Mouse (Mus musculus): Measurements from ENCODE around the gene Glipr1. TPM values are rescaled to one million over a fixed set of nuclear protein-coding genes. Genes with fewer than 3 reads are reported as not detected.
"Not testable (repeated sequence)": the region's sequence is repeated elsewhere in the genome, so short reads cannot be mapped to it uniquely, and the experiment has no call there.

Gene Glipr1
- 0.99 and 1.3 TPM in 2 replicates for polyA plus RNA-seq (2014; fragmentation: Nextera tagmentation; extraction: Ambion mirVana)

GRCm38 (mm10) chr10:112002544-112003215 lies at the start of gene Glipr1:
Gene Glipr1, minus strand, starts transcription at chr10:112002631.
- H3K4me2 ChIP-seq (replicated peaks; ENCODE audit: low read depth, low read length), result no peak within 1 kb of the TSS
- no peak within 1 kb of the TSS for H3K27ac ChIP-seq (ENCODE audit: low read depth, low read length)
- WGBS, result 66% methylated on average over 9 of the region's 9 CpGs
- H3K9me3 ChIP-seq (ENCODE audit: control insufficient read depth, low read length), result no peaks in the 10 kb centered on the region
- no peaks in the 10 kb centered on the region for H3K4me1 ChIP-seq (ENCODE audit: control insufficient read depth, insufficient read depth, low read length)
- no peaks in the 10 kb centered on the region for H3K27me3 ChIP-seq (ENCODE audit: control insufficient read depth, insufficient read depth, low read length)
- H3K36me3 ChIP-seq (ENCODE audit: control insufficient read depth, insufficient read depth, low read length), result no peaks in the 10 kb centered on the region
- no peak for ATAC-seq (ENCODE audit: low FRiP score, low TSS enrichment)
- no peak within 1 kb of the TSS for H3K9ac ChIP-seq (ENCODE audit: low read depth, low read length)
- no peak within 1 kb of the TSS for H3K4me3 ChIP-seq (ENCODE audit: low read length)

DNA sequence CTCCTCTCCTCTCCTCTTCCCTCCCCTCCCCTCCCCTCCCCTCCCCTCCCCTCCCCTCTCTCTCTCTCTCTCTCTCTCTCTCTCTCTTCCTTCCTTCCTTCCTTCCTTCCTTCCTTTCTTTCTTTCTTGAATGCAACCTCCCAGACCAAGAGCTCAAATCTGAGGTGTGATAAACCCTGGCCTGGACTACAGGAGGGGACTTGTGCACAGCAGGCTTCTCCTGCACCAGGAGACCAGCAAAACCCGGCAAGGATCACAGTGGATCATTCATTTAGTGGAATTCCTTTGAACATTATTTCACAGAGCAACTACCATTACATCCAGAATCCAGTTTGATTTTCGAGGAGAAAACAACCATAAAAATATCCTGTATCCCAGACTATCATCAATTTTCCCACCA lies 49.5 kb upstream of the Glipr1 start:
- H3K4me1 ChIP-seq (ENCODE audit: control insufficient read depth, insufficient read depth, low read length); H3K4me3 ChIP-seq (ENCODE audit: low read length); H3K9me3 ChIP-seq (ENCODE audit: control insufficient read depth, low read length); H3K4me2 ChIP-seq (replicated peaks; ENCODE audit: low read depth, low read length); H3K9ac ChIP-seq (ENCODE audit: low read depth, low read length); H3K27me3 ChIP-seq (ENCODE audit: control insufficient read depth, insufficient read depth, low read length); H3K27ac ChIP-seq (ENCODE audit: low read depth, low read length); H3K36me3 ChIP-seq (ENCODE audit: control insufficient read depth, insufficient read depth, low read length); ATAC-seq (ENCODE audit: low FRiP score, low TSS enrichment): not testable (repeated sequence)
- WGBS, result 75% methylated on average over 2 of the region's 2 CpGs

DNA sequence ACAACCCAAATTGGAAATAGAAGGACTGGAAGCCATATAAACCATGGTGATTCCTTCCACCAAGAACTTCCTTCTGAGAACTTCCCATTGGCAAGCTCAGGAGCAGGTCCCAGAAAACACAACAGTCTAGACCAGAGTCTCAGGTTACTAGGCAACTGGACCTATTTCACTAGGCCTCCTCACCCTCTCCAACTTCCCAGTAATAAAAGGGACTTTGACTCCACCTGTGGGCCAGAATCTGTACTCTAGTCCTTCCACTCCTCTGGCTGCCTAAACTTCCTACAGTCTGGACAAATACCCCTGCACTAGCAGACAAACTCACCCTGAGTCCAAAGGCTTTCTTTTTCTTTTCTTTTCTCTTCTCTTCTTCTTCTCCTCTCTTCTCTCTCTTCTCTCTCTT lies 48.8 kb upstream of the Glipr1 start:
- H3K27me3 ChIP-seq (ENCODE audit: control insufficient read depth, insufficient read depth, low read length), result no peaks in the 10 kb centered on the region
- no peak for ATAC-seq (ENCODE audit: low FRiP score, low TSS enrichment)

GRCm38 (mm10) chr10:112044283-112044682 lies 41.9 kb upstream of the Glipr1 start:
- not testable (repeated sequence) for H3K27me3 ChIP-seq (ENCODE audit: control insufficient read depth, insufficient read depth, low read length); H3K4me3 ChIP-seq (ENCODE audit: low read length); H3K36me3 ChIP-seq (ENCODE audit: control insufficient read depth, insufficient read depth, low read length); H3K9ac ChIP-seq (ENCODE audit: low read depth, low read length); H3K4me2 ChIP-seq (replicated peaks; ENCODE audit: low read depth, low read length); H3K9me3 ChIP-seq (ENCODE audit: control insufficient read depth, low read length); H3K27ac ChIP-seq (ENCODE audit: low read depth, low read length); H3K4me1 ChIP-seq (ENCODE audit: control insufficient read depth, insufficient read depth, low read length); ATAC-seq (ENCODE audit: low FRiP score, low TSS enrichment)
- 29% methylated on average over 14 of the region's 14 CpGs for whole genome bisulfite sequencing

More for the DNA sequence above, 48.8 kb upstream of the Glipr1 start:
- H3K9ac ChIP-seq (ENCODE audit: low read depth, low read length), result no peak overlapping the region
- no peak overlapping the region for H3K4me2 ChIP-seq (replicated peaks; ENCODE audit: low read depth, low read length)
- no peaks in the 10 kb centered on the region for H3K9me3 ChIP-seq (ENCODE audit: control insufficient read depth, low read length)
- H3K4me3 ChIP-seq (ENCODE audit: low read length), result no peak overlapping the region
- no peaks in the 10 kb centered on the region for H3K36me3 ChIP-seq (ENCODE audit: control insufficient read depth, insufficient read depth, low read length)
- no peak overlapping the region for H3K27ac ChIP-seq (ENCODE audit: low read depth, low read length)
- no peaks in the 10 kb centered on the region for H3K4me1 ChIP-seq (ENCODE audit: control insufficient read depth, insufficient read depth, low read length)

- not testable (repeated sequence) for H3K9me3 ChIP-seq (ENCODE audit: control insufficient read depth, low read length); H3K9ac ChIP-seq (ENCODE audit: low read depth, low read length); H3K4me2 ChIP-seq (replicated peaks; ENCODE audit: low read depth, low read length); H3K27ac ChIP-seq (ENCODE audit: low read depth, low read length); H3K4me3 ChIP-seq (ENCODE audit: low read length); ATAC-seq (ENCODE audit: low FRiP score, low TSS enrichment); H3K27me3 ChIP-seq (ENCODE audit: control insufficient read depth, insufficient read depth, low read length); H3K36me3 ChIP-seq (ENCODE audit: control insufficient read depth, insufficient read depth, low read length); H3K4me1 ChIP-seq (ENCODE audit: control insufficient read depth, insufficient read depth, low read length)
- WGBS, result 73% methylated on average over 9 of the region's 9 CpGs
Measured at GRCm38 (mm10) chr10:112043523-112043922, 41.1 kb upstream of the Glipr1 start.

DNA sequence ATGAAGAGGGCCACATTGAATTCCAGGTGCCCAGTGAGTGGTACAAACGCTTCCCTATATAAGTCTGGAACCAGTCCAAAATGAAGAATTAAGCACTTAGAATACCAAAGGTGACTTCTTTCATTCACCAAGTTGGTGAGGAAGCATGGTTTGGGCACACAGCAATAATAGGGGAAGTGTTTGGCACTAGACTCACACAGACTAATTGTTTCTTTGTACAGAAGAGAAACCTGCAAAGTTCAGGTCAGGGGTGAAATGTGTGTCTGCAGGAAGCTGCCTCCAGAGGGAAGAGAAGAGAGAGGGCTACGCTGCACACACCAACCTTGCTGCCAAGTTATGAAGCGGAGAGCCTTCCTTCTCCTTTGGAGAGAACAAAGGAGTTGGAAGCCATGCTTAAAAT lies 26.3 kb upstream of the Glipr1 start:
- not testable (repeated sequence) for H3K36me3 ChIP-seq (ENCODE audit: control insufficient read depth, insufficient read depth, low read length); H3K4me2 ChIP-seq (replicated peaks; ENCODE audit: low read depth, low read length); H3K27me3 ChIP-seq (ENCODE audit: control insufficient read depth, insufficient read depth, low read length); H3K27ac ChIP-seq (ENCODE audit: low read depth, low read length); H3K9me3 ChIP-seq (ENCODE audit: control insufficient read depth, low read length); ATAC-seq (ENCODE audit: low FRiP score, low TSS enrichment); H3K9ac ChIP-seq (ENCODE audit: low read depth, low read length); H3K4me1 ChIP-seq (ENCODE audit: control insufficient read depth, insufficient read depth, low read length); H3K4me3 ChIP-seq (ENCODE audit: low read length)
- 85% methylated on average over 3 of the region's 3 CpGs for WGBS

GRCm38 (mm10) chr10:112023585-112023984 lies 21.2 kb upstream of the Glipr1 start:
- no peak overlapping the region for H3K4me3 ChIP-seq (ENCODE audit: low read length)
- WGBS, result 73% methylated on average over 2 of the region's 2 CpGs
- H3K4me2 ChIP-seq (replicated peaks; ENCODE audit: low read depth, low read length), result no peak overlapping the region
- H3K4me1 ChIP-seq (ENCODE audit: control insufficient read depth, insufficient read depth, low read length), result no peaks in the 10 kb centered on the region
- no peaks in the 10 kb centered on the region for H3K36me3 ChIP-seq (ENCODE audit: control insufficient read depth, insufficient read depth, low read length)
- H3K27ac ChIP-seq (ENCODE audit: low read depth, low read length), result no peak overlapping the region
- no peak overlapping the region for H3K9ac ChIP-seq (ENCODE audit: low read depth, low read length)
- no peaks in the 10 kb centered on the region for H3K9me3 ChIP-seq (ENCODE audit: control insufficient read depth, low read length)
- no peaks in the 10 kb centered on the region for H3K27me3 ChIP-seq (ENCODE audit: control insufficient read depth, insufficient read depth, low read length)
- ATAC-seq (ENCODE audit: low FRiP score, low TSS enrichment), result no peak

GRCm38 (mm10) chr10:112009511-112009910 lies 7.1 kb upstream of the Glipr1 start:
- H3K27ac ChIP-seq (ENCODE audit: low read depth, low read length); H3K27me3 ChIP-seq (ENCODE audit: control insufficient read depth, insufficient read depth, low read length); H3K4me1 ChIP-seq (ENCODE audit: control insufficient read depth, insufficient read depth, low read length); ATAC-seq (ENCODE audit: low FRiP score, low TSS enrichment); H3K9ac ChIP-seq (ENCODE audit: low read depth, low read length); H3K4me2 ChIP-seq (replicated peaks; ENCODE audit: low read depth, low read length); H3K4me3 ChIP-seq (ENCODE audit: low read length); H3K9me3 ChIP-seq (ENCODE audit: control insufficient read depth, low read length); H3K36me3 ChIP-seq (ENCODE audit: control insufficient read depth, insufficient read depth, low read length): not testable (repeated sequence)
- 90% methylated on average over 1 of the region's 1 CpGs for WGBS

DNA sequence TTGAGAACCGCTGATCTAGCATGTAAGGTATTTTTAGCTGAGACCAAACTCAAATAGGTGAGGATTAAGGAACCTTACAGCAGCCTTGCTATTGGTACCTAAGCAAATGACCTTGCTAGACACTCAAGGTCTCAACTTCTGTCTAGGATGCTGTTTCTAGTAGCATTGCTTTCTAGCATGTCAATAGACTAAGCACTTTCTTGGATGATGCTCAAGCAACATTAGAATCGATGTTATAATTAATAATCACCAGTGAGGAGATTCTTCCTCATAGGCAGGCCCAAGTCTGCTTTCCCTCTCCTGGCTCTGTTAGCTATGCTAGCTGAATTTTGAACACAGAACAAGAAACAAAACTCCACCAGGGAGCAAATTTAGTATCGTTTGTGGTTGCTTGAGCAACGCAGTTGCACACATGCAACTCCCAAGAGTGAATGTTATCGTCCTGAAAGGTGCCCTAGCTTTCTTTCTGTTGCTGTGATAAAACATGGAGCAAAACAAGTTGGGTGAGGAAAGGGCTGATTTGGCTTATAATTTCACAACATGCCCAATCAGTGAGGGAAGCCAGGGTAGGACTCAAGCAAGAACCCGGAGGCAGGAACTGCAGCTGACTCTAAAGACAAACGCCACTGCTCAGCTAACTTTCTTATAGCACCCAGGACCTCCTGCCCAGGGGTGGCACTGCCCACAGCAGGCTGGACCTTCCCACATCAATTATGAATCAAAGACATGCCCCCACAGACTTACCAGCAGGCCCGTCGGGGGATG lies 493 bp downstream of the Glipr1 start:
- Histone ChIP-seq H3K9ac (ENCODE audit: low read depth, low read length) (no peak overlapping the region), H3K27ac (ENCODE audit: low read depth, low read length) (no peak overlapping the region), H3K27me3 (ENCODE audit: control insufficient read depth, insufficient read depth, low read length) (no peaks in the 10 kb centered on the region), H3K4me3 (ENCODE audit: low read length) (no peak overlapping the region), H3K36me3 (ENCODE audit: control insufficient read depth, insufficient read depth, low read length) (no peaks in the 10 kb centered on the region), H3K4me2 (replicated peaks; ENCODE audit: low read depth, low read length) (no peak overlapping the region), H3K9me3 (ENCODE audit: control insufficient read depth, low read length) (no peaks in the 10 kb centered on the region), H3K4me1 (ENCODE audit: control insufficient read depth, insufficient read depth, low read length) (no peaks in the 10 kb centered on the region)
- ATAC-seq (ENCODE audit: low FRiP score, low TSS enrichment), result no peak
- 77% methylated on average over 9 of the region's 9 CpGs for WGBS

All from kidney, embryonic 14.5 days (tissue).